Mouse (Mus musculus) urinary bladder, postnatal 10 days (tissue): ENCODE results near the gene Ptrh1.

Source experiments
- DNase-seq: peaks from one replicate; pipeline ENCODE4 v3.0.0; 2022; ENCODE audit warnings: low spot score

Ptrh1 gene

GRCm38 (mm10) chr2:32798251-32798962, 22.8 kb downstream of the Ptrh1 start:
- DNase-seq, result no peak

- DNase-seq, result no peak
These were observed 33.4 kb downstream of the Ptrh1 start for GRCm38 (mm10) chr2:32808816-32809566.

GRCm38 (mm10) chr2:32811959-32812358, 36.4 kb downstream of the Ptrh1 start:
- DNase-seq, result no peak

DNA sequence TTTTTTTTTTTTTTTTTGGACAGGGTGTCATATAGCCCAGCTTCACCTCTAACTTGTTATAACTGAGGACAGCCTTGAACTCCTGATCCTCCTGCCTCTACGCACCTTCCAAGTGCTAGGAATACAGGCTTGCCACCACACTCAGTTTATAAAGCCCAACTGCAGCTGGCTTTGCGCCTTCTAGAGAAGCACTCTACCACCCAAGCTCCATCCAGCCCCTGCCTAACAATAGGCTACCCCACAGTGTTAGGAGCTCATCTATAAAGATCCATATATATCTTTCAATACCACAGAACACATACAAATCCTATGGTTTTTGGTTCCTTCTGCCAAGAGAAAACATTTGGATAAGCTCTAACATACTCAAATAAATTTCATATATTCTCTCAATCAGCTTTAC, 40.9 kb downstream of the Ptrh1 start:
- no peak for DNase-seq

- DNase-seq, result no peak
These were observed 41.5 kb downstream of the Ptrh1 start for GRCm38 (mm10) chr2:32816946-32817581.

- DNase-seq, result no peak
These were observed 42.0 kb downstream of the Ptrh1 start for GRCm38 (mm10) chr2:32817589-32817988.

DNA sequence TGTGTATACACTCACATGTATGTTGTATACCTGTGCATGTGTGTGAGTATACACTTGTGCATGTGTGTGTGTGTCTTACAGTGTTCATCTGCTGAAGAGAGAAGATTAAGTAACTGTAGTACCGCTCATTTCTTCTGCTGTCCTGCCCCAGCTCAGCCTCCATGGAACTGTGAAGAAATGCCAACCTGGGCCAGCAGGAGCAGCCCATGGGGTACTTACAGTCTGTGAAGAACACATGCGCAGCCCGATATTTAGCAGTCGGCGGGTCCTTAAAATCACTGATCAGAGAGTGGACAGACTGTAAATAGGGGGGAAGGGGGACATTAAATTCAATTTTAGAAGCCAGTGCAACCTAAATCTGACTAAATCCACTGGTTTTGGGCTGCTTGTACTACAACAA, 42.6 kb downstream of the Ptrh1 start:
- no peak for DNase-seq

DNA sequence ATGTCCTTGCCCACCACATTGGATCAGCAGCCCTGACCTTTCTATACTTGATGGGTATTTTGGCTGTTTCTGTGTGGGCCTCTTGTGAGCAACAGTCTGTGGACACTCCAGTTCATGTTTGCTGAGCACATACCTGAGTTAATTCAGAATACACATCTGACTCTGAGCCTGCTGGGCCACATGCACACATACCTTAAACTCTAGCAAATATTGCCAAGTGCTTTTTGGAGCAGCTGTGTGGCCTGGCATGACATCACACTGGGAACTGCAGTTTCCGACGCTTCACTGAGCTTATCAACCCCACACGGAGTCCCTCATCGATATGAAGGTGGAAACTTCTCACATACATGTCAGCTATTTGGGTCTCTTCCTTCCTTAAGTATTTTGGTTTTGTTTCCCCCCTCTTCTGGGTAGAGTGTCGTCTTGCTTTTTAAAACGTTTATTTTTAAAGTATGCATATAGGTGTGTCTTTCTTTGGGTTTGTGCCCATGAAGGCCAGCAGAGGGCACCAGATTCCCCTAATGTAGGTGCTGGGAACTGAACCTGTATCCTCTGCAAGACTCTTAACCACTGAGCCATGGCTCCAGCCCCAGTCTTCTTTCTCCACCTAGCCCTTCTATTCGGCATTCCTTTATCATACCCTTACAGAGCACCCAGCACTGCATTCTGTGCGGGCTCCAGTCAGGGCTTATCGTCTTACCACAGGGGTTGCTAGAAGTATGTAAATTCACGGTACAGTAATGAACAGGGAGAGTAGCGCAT, 45.6 kb downstream of the Ptrh1 start:
- DNase-seq, result no peak

DNA sequence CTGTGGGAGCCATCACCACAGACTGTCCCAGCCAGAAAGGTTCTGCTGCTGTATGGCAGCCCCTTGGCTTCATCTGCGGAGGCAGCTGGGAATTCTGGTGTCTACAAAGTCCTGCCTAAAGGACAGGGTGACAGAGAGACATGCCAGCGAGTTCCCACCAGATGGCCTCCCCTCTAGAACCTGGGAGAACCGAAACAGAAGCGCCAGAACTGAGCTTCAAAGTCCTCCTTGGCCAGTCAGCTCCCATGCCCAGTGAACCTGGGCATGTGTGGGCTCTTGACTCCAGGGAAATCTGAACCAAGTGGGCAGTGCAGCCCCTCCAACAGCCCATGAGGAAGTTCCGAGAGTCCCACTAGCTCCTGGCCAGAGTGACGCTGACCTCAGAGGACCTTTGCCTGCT, 47.1 kb downstream of the Ptrh1 start:
- DNase-seq, result no peak

DNA sequence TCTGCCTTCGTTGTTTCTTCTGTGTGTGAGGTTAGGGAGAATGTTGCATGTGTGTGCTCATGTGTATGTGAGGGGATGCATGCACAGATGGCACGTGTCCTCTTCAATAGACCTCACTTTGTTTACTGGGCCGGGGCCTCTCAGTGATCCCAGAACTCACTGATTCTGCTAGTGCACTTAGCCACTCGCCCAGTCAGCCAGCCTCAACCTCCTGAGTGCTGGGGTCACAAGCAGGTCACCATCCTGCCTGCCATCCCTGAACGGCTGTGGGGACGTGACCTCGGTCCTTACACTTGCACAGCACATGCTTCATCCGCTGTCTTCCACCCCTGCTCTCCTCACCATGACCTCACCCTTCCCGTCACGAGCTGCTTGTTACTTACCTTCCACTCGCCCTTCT, 47.6 kb downstream of the Ptrh1 start:
- DNase-seq, result no peak

- DNase-seq, result no peak
These were observed 48.1 kb downstream of the Ptrh1 start for GRCm38 (mm10) chr2:32823579-32824154.

- no peak for DNase-seq
These were observed 48.6 kb downstream of the Ptrh1 start for GRCm38 (mm10) chr2:32824181-32824580.

GRCm38 (mm10) chr2:32824778-32825177, 49.2 kb downstream of the Ptrh1 start:
- no peak for DNase-seq

GRCm38 (mm10) chr2:32825796-32826195, 50.2 kb downstream of the Ptrh1 start:
- no peak for DNase-seq
